Mouse (Mus musculus): ENCODE results near the gene Csnk1d.

DNA sequence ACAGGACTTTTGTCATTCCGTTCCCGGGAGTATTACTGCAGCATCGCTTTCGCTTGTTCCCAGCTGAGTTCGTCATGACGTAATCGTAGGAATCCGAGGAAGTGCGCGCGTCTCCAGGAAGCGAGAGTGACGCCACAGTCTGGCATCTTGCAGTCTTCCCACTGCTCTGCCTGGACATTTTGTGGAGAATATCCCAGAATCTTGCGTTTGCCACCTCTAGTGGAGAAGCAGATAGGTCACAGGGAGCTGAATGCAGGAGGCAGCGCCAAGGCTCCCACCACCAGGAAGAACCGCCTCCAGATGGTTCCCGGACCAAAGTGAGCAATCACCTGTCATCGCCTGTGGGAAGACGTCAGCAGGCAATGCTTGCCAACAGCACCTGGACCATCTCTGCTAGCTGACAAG lies 23.8 kb upstream of the Csnk1d start:
- TF ChIP-seq POLR2A (IDR thresholded peaks at IDR 0.05; ENCODE audit: low read depth, low read length) (no peak), CTCF (conservative IDR thresholded peaks at IDR 0.05 in 1 of 2, IDR thresholded peaks at IDR 0.05 in 1 of 2; ENCODE audit: low read depth in 2 of 2, low read length in 2 of 2) (no peak), TCF12 (IDR thresholded peaks at IDR 0.05; ENCODE audit: low read depth, low read length) (no peak), RCOR1 (conservative IDR thresholded peaks at IDR 0.05; ENCODE audit: low read depth, low read length) (no peak), USF1 (IDR thresholded peaks at IDR 0.05; ENCODE audit: low read depth, low read length) (no peak), CHD1 (IDR thresholded peaks at IDR 0.05; ENCODE audit: low read depth, low read length) (no peak), MEF2A (IDR thresholded peaks at IDR 0.05; ENCODE audit: borderline replicate concordance, low read depth, low read length) (no peak), MYC (IDR thresholded peaks at IDR 0.05; ENCODE audit: low read depth, low read length) (no peak), JUN (IDR thresholded peaks at IDR 0.05; ENCODE audit: insufficient read depth, low read depth, low read length) (no peak)
